Mouse (Mus musculus) monocyte, adult 59 days (primary cell): Measurements from ENCODE around the gene Dnajc15. TPM values are rescaled to one million over a fixed set of nuclear protein-coding genes. Genes with fewer than 3 reads are reported as not detected.

Experiments used
- total RNA-seq, 2 experiments: library from RNA; stranded (reverse); gene quantifications; one replicate each; pipeline ENCODE4 v1.2.4; 2023

The Dnajc15 gene
- total RNA-seq, result 10 to 100 TPM; 42.5 to 58.0 TPM

DNA sequence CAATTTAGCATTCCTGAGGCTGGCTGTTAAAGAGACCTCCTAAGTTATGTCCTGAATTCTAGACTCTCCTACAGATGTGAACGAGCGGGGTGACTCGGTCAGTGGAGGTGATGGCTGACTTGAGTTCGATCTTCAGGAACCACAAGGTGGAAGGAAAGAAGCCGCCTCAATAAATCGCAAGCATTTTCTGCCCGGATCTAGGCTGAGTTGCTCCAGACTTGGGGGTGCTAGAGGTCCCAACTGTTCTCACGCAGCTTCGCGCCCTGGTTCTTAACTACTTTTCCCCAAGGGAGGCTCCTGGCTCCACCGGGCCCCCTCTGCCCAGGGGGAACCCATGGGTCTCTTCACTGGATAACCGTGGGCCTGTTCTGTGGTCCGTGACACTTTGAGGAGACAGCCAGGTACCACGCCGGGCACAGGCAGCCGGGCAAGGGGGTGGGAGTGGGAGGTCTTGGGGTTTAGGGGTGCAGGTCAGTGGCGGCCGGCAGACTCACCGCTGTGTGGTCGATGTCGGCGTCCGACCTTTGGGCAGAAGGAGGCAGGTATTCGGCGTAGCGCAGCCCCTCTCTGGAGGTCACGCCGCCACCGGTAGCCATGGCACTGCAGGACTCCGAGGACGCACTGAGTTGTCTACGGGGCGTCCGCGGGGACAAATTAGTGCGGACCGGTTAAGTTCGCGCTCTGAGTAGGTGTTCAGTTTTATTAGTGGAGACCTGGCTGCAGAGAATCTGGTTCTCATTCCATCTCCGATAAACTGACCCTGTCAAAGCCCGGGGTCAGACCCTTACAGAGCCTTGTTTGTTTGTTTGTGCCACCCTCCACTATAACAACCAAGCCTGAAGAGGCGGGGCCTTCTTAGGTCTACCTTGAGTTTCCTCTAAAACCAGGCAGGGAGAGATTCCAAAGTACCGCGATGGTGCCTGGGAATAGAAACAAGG lies at the start of gene Dnajc15:
Gene Dnajc15, minus strand, starts transcription at position 822 of the 938 bp plus-strand sequence.

DNA sequence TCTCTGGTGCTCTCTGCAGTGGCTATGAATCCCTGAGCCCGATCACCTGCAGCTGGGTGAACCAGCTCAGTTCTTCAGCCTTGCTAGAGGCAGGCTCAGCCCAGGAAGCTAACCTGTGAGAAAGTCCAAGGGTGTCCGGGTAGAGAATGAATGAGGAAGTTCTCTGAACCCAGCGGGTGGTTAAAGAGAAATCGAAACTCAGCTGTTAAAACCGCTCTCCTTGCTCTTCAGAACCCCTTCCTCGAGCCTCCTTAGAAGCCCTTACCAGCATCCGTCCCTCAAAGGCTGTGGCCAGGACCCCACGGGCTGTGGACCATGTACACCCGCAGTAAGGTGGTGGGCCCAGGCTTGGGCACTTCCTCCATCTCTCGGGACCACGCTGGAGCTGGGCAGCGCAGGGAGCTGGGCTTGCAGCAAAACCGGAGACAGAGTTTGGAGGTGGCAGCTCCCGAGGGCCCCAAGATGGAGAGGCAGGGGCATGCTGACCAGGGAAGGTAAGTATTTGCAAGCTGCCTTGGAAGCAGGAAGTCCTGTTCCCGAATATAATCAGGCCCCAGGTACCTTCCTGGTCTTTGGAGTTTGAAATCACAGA lies 29.3 kb upstream of the Dnajc15 start, which contains the start of gene Epsti1:
Gene Epsti1, plus strand, starts transcription at position 69 of the 592 bp plus-strand sequence.

Other genes starting within 250 kb of the Dnajc15 start
- gene Epsti1, start 29.1 kb upstream of the Dnajc15 start, total RNA-seq, result 10 to 100 TPM; 96.9 to 97.2 TPM
- not detected for gene Fam216b, start 213.9 kb upstream of the Dnajc15 start, total RNA-seq